Mouse (Mus musculus): ENCODE measurements around the gene Tns2. TPM values are rescaled to one million over a fixed set of nuclear protein-coding genes. Genes with fewer than 3 reads are reported as not detected.

The Tns2 gene
- total RNA-seq, 2 experiments from 2014 or later = 58.7 to 59.5 TPM

DNA sequence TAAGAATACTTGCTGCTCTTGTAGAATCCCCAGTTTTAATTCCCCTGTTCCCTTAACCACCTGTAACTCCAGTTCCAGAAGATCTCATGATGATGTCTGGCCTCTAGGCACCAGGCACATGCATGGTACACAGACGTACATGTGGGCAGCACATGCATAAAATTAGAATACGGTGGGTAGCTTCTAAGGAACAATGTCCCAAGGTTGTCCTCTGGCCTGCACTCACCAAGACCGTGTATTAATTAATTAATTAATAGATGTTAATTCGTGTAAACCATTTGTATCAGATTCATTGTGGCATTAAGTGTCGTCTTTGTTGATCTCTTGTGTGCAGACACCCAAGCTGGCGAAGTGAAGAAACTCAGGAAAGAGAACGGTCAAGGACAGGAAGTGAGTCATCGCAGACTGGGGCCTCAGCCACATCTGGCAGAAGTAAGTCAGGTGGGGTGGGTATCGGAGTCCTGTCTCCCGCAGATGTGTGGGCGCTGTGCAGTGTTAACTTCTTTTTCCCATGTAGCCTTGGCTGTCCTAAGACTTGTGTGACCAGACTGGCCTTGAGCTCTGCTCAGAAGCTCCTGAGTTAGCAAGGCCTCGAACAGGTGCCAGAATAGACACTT is 9.0 kb upstream of the Tns2 start:
- DNase-seq (ENCODE audit: low spot score in 2 of 2) = no peak

DNA sequence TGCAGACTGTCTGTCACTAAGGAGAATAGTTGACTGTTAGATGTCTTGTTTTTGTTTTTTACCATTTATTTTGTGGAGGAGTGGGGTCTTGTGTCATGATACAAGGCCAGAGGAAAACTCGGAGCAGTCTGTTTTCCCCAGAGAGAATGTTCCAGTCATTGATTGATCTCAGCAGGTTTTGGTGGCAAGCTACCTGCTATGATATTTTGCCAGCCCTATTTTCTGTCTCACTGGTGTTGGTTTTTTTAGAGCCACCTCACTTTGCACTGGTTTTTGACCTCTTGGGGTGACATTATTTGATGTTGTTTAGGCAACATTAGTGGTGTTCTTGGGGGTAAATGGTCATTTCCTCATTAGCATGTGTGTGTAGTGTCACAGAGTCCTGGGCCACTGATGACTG is 8.5 kb upstream of the Tns2 start:
- DNase-seq (ENCODE audit: low spot score in 2 of 2) = no peak

DNA sequence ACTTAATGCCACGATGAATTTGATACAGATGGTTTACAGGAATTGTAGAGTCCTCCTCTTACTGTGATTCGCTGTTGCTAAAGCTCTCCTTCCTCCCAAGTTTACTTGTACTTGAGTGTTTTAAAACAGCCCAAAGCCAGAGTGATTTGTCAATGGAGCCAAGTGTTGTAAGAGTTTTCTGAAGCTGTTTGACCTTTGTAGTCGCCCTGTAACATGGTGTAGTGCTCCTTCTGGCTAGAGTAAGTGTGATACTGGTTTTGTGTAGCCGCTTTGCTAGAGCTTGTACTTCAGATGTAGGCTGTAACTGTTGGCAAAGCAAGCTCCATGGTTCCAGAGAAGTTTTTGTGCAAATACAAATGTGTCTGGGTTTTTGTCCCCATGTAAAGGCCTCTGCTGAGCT is 8.0 kb upstream of the Tns2 start:
- DNase-seq (ENCODE audit: low spot score in 2 of 2) = no peak

DNA sequence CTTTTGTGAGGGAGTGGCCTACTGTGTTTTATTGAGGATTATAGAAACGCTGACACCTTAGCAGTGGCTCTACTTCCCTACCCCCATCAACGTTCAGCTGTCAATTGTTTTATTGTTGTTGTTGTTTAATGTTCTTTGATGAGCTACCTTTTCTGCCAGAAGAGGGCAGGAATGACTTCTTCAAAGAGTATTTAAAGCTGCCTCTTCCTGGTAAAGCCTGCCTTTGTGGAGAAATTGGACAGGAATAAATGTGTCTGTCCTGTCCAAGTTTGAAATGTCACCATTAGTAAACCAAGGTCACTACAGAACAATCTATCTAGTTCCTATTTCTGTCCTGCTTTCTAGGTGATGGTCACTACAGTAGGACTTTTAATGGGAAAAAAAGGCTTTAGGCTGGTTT is 6.1 kb upstream of the Tns2 start:
- no peak for DNase-seq (ENCODE audit: low spot score in 2 of 2)

DNA sequence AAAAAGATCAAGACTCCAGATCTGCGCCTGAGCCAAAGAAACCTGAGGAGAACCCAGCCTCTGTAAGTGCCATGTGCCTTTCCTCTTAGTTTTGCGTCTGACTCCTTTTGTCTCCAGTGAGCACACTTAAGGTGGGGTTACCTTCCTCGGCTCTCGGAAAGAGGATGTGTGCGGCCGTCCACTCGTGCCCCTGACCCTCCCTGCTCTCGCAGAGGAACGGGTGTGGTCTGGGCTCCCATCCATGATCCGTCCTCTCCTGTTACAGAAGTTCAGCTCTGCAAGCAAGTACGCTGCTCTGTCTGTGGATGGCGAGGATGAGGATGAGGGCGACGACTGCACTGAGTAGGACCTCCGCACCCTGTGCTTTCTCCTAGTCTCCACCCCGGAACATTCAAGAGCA is 5.2 kb upstream of the Tns2 start:
- peak in 1 of 2 experiments; percentile 9 for DNase-seq (ENCODE audit: low spot score in 2 of 2)

DNA sequence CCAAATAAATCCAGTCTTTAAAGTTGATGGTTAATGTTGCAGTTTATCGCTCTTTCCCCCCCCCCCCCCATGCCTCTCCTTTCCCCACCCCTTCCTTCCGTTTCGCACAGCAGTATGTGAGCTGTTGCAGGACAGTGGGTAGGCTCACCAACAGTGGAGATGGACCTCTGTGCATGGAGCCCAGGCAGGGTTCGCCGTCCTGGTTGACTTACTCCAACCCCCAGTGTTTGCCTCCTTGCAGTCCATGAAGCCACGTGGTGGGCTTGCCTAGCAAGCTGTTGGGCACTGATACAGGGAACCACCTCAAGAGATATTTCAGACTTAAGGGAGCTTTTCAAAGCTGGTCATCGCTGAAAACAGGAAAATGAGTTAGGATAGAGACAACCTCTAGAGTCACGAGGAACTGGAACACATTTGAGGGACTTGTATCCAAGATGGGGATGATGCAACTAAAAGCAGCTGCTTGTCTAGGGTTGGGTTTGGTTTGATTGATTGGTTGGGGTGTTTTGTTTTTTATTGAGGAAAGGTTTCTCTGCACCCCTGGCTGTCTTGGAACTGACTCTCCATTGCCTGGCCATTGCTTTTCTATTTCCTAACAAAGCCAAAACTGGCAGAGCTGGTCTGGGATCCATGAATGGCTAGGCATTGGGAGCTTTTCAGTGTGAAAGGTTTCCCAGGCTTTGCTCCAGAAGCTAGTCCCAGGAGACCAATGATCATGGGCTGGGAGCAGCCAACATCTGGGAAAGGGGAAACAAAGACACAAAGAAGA is 2.9 kb upstream of the Tns2 start:
- DNase-seq (ENCODE audit: low spot score in 2 of 2) = peak in 1 of 2 experiments; percentile 64

DNA sequence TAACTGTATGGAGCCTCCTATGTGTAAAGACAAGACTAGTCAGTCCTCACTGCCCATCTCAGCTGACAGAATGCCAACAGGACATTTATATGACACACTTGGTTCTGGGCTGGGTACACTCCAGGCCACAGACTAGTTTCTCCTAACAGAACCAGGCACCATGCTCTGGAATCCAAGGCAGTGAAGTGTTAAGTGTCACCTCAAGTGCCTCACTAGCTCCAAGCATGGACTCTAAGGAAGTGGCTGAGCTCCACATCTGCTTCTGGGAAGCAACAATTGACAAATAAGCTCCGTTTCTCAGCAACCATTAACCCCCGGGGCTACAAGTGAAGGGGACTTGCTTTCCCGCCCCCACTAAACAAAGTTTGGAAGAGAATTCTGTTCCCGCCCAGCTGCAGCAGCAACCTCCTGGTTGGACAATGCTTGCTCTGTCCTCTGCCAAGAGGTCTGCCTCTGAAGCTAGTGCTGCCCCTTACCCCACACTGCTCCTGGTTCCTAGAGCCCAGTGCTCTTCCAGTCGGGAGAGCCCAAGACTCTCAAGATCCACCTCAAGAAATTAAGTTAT is 2.1 kb upstream of the Tns2 start:
- DNase-seq (ENCODE audit: low spot score in 2 of 2) = peak in 1 of 2 experiments; percentile 47

DNA sequence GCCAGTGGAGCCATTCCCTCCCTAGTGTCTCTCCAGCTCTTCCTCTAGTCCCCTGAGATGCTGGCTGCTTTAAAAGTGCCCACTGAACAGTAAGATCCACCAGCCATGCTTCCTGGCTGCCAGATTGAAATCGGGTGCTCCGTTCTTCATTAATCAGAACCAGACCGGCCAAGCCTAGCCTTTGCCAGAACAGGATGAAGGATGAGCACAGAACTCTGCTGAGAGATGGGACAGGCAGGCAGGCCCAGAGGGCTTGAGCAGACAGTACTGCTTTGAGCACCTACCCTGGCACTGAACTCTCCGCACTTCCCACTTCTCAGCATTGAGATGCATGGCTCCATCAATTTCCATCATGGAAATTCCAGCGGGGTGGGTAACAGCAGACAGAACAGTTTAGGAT is 953 bp upstream of the Tns2 start:
- DNase-seq (ENCODE audit: low spot score in 2 of 2) = peak in 1 of 2 experiments; percentile 25

DNA sequence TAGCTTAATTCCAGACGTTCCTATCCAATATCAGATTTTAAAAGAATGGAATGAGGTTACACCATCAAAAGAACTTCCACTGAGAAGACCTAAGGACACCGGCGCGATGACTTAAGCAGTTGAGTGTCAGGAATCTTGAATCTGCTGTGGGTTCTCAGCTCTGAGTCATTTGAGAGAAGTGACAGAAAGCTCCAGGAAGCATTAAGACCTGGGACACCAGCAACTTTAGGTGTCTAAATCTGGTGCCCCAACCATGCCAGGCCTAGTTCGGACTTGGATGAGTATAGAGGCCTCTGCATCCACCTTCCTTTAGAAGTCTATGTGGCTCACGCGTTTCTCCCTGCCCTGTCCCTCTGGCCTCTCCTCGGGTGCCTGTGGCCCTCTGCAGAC is 447 bp upstream of the Tns2 start:
- DNase-seq (ENCODE audit: low spot score in 2 of 2) = no peak

DNA sequence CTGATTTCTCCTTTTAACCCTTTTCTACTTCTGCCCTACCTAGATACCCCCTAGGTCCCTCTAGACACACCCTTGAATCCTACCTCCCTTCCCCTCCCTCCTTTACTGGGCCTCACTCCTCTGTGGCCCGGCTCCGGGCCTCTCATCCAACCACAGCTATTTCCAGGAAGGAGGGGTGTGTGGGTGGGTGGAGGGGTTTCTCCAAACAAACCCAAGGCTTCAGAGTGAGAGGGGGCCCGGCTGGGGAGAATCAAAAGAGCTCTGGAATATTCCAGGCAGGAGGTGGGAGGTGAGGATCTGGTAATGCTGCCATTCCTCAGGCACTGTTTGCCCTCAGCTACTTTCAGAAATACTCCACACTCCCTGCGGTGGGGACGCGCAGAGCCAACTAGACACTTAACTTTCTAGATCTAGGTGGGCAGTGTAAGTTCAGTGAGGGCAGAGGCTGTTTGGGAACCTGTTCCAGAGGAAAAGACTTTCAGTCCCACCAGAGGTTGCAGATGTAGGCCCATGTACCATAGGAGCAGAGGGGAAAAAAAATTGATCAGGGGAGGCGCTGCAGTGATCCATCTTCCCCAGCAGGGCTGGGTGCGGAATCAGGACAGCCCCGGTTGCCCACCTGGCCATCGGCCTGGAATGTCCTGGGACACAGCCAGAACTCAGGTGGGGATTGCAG is 921 bp downstream of the Tns2 start:
- DNase-seq (ENCODE audit: low spot score in 2 of 2) = no peak

DNA sequence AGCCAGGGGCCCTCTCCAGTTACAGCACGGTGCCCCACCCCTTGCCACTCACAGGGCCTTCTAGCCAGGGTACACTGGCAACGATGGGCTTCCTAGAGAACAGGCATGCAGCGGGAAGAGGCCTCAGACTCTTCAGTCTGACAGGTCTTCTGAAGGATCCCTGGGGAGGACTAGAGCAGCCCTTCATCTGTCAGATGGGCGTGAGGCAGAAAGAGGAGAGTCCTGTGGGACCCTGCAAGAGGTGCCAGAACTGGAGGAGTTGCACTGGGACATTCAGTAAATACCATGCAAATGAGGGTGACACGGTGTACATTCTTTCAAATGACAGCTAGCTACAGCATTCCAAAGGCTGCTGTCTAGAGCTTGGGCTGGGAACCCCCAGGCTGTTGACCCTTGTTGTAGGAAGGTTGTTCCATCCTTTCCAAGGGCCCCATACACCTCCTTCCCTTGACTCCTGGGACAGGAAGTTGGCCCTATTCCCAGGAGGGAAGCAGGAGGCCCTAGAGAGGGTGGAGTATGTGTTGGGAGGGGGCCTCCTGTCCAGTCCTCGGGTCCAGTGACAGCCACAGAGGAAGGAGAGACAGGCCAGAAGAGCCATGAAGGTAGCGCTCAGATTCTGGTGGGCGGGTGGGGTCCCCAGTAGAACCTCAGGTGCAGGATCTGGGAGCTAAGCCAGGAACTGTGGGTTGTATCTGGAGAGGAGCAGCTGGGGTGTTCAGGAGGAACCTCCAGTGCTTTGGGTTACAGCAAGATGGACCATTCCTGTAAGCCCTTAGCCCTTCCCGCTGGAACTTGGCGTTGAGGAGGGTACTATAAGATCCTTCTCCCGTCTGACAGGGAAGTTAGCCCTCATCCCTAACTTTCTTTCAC is 1.7 kb downstream of the Tns2 start:
- DNase-seq (ENCODE audit: low spot score in 2 of 2) = no peak

DNA sequence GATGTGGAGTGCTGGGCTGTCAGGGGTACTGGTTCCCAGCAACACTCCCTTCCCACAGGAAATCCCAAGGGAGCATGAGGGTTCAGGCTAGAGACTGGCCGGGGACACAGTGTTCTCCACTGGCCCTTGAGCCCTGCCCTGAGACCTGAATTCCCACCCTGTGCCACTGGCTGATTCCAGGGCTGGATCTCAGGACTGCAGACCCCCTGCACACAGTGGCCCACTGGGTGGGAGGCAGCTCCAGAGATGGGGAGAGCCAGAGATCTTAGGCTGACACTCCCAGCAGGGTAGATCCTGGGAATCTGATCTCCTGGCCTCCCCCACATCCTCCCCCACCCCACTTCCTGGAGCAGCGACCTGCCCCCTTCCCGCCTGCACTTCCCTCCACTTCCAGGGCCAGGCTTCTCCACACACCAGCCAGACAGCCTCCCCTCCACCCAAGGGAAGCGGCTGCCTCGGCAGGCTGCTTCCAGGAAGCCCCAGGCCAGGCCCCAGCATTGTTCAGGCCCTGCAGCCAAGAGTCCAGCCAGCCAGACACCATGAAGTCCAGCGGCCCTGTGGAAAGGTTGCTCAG is 2.4 kb downstream of the Tns2 start:
- DNase-seq (ENCODE audit: low spot score in 2 of 2) = peak in 1 of 2 experiments; percentile 73

DNA sequence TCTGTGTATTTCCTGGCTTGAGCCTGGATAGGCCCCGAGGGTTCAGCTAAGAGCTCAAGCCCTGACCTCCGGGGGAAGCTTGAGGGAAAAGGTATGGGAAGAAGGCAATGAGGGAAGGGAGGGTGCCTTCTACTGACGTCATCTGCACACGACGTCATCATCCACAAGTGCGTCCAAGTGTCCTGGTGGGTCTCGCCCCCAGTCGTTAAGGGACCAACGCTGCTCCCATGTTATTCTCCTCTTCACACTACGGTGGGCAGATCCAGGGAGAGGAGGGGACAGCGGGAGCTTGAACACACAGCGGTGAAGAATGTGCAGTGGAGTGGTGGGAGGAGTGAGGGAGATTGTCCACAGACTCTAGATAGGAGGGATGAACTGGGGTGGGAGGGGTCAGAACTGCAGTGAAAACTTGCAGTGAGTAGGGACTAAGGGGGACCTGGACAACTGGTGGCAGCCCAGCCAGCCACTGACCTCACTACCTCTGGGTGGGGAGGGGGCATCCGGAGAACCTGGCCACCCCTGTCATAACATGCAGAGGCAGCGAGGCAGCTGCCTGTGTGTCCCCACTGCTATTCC is 3.2 kb downstream of the Tns2 start:
- DNase-seq (ENCODE audit: low spot score in 2 of 2) = peak in 1 of 2 experiments; percentile 60

DNA sequence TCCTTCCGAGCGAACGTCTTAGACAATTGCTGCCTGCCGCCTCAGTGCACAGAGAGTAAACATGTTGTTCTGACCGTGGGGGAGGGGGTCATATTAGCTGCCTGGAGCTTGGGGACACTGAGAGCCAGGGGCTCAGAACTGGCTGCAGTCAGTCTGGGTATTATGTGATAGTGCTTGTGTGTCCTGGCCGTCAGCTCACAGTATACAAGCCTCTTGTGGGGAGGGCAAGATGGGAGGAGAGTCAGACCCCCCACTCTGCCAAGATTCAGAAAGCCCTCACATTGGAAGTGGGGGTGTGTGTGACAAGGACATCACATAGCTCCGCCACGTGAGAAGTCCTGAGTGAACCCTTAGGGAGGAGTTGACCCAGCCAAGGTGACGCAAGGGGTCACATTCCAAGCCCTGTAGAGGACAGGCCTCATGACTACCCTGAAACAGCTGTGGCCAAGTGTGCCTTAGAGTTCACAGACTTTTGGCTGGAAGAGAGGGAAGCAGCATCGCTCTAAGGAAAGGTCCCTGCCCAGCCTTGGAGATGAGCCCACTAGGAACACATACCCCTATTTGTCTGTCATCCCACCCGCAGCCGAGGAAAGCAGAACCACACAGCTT is 3.8 kb downstream of the Tns2 start:
- peak in 1 of 2 experiments; percentile 61 for DNase-seq (ENCODE audit: low spot score in 2 of 2)

DNA sequence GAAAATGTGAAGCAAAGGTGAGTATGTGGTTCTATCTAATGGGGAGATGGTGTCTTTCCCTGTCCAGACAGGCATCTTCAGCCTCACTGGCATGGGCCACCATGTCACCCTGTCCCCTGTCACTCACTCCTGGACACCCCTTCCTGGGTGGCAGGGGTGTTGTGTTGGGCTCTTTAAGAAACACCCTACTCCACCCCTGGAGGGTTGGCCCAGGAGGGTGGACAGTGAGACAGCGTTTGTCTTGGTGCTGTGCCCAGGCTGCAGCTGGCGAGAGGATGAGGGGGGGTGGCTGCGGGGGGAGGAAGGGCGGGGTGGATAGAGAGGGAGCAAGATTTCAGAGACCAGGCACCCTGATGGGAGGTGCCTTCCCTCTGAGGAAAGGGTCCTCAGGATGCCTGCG is 5.1 kb downstream of the Tns2 start:
- peak in 1 of 2 experiments; percentile 71 for DNase-seq (ENCODE audit: low spot score in 2 of 2)

DNA sequence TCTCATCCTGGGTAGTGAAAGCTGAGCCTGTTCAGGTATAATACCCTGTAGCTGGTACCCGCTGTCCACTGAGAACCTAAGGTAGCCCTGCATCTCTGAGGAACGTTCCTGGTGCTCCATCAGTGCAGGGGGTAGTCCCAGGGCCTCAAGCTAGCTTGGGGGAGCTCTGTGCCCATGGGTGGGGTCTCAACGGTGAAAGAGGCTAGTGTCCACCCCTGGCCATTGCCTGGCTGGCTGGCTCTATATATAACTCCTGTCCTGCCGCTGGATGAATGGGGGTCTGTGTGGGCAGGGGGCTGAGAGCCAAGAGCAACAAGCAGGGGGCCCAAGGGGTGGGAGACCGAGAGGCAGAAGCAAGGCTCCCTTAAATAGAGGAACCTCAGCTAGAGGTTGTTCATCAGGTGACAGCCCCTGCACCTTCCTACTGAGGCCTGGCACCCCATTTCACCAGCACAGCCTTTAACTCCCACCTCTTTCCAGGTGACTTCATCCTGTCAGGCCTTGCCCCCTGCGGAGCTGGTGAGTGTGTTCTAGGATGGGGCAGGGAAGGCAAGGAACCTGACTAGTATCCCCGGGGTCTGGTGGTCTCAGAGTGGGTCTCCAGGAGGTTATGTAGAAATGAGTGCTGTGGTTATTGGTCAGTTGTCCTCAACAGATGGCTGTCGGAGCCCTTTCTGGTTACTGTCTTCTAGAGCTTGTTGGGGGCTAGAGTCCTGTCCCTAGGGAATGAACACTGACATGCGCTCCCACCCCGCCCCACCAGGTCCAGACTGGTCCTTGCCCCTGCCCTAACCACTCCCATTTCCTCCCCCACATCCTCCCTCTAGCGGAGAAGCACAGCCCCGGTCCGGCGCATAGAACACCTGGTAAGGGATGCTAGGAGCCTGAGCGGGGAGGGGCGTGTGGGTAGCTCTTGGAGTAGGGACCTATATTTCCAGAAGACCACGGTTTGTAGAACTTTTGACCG is 5.8 kb downstream of the Tns2 start:
- no peak for DNase-seq (ENCODE audit: low spot score in 2 of 2)

DNA sequence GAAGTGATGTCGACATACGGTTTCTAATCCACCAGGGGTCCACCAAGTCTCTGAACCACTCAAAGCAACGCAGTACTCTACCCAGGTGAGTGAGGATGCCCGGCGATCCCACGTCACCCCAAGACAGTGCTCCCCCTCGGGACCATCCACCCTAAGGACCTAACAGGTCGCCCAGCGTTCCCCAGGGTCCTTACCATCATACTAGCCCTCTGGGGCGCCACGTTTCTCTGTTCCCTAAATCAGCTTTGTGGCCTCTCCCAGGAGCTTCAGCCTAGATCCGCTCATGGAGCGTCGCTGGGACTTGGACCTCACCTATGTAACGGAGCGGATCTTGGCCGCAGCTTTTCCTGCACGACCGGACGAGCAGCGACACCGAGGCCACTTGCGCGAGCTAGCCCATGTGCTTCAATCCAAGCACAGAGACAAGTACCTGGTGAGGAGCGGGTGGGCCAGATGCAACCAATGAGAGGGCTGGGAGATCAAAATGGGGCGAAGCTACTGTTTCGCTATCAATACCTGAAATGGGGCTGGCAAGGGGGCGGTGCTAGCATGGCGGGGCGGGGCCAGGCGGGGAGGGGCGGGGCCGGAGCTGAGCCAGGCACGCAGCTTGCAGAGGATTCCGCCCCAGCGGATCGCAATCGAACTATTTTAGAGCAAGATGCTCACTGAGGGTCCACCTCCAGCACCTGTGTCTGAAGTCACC is 6.7 kb downstream of the Tns2 start:
- no peak for DNase-seq (ENCODE audit: low spot score in 2 of 2)
